Mouse (Mus musculus) heart, embryonic 15.5 days (tissue): Measurements from ENCODE around the gene Dlg2. TPM values are rescaled to one million over a fixed set of nuclear protein-coding genes. Genes with fewer than 3 reads are reported as not detected.

ENCODE experiments used
- ATAC-seq: fragments of 200-750 bp; cut with Nextera tagmentation; replicated peaks from 2 replicates; pipeline ENCODE4 v1.8.0; 2017; ENCODE audit warnings: low read depth, moderate TSS enrichment; ENCODE audit not compliant: insufficient number of reproducible peaks, insufficient read depth, low FRiP score
- H3K27ac ChIP-seq: fragments of 300-500 bp; sonication (generic); 2 replicates; pipeline ENCODE4 v1.5.1; 2015; ENCODE audit warnings: mild to moderate bottlenecking, inconsistent platforms
- H3K27me3 ChIP-seq: fragments of 300-500 bp; sonication (generic); 2 replicates; pipeline ENCODE4 v1.6.1; 2015; ENCODE audit warnings: inconsistent platforms
- H3K36me3 ChIP-seq: fragments of 300-500 bp; sonication (generic); 2 replicates; pipeline ENCODE4 v1.6.1; 2015; ENCODE audit warnings: mild to moderate bottlenecking, inconsistent platforms
- H3K4me1 ChIP-seq: fragments of 300-500 bp; sonication (generic); replicated peaks from 2 replicates; pipeline ENCODE4 v1.6.1; 2015; ENCODE audit warnings: inconsistent platforms
- H3K4me2 ChIP-seq: fragments of 300-500 bp; sonication (generic); 2 replicates; pipeline ENCODE4 v1.6.1; 2015; ENCODE audit warnings: inconsistent platforms, mild to moderate bottlenecking, moderate library complexity
- H3K4me3 ChIP-seq: fragments of 300-500 bp; sonication (generic); 2 replicates; pipeline ENCODE4 v1.5.1; 2015; ENCODE audit warnings: mild to moderate bottlenecking, inconsistent platforms
- H3K9ac ChIP-seq: fragments of 300-500 bp; sonication (generic); 2 replicates; pipeline ENCODE4 v1.6.1; 2015; ENCODE audit warnings: mild to moderate bottlenecking, inconsistent platforms
- H3K9me3 ChIP-seq: fragments of 300-500 bp; sonication (generic); replicated peaks from 2 replicates; pipeline ENCODE4 v1.6.1; 2016; ENCODE audit warnings: inconsistent platforms
- WGBS: fragments of 180-500 bp; shearing (Covaris S2); methylation state at CpG from one replicate; pipeline ENCODE4 v1.1.7; 2015; ENCODE audit warnings: mixed read lengths; 5-methylcytosine and 5-hydroxymethylcytosine counted together
- polyA plus RNA-seq: library from polyadenylated mRNA; unstranded; fragments of >200 nt; fragmentation: Nextera tagmentation; extraction: Ambion mirVana; gene quantifications from 2 replicates; pipeline ENCODE4 v1.2.1, GENCODE M21; 2015

Dlg2 gene
- polyA plus RNA-seq, 1 experiment from 2014 or later = 6.3 TPM

- no peak for ATAC-seq
- H3K9ac ChIP-seq = no peak overlapping the region
- no peak overlapping the region for H3K27ac ChIP-seq
- no peaks in the 10 kb centered on the region for H3K27me3 ChIP-seq
- H3K9me3 ChIP-seq = no peaks in the 10 kb centered on the region
- H3K4me3 ChIP-seq = no peak overlapping the region
- H3K4me2 ChIP-seq = no peak overlapping the region
- H3K36me3 ChIP-seq = no peaks in the 10 kb centered on the region
- 88% methylated on average over 1 of the region's 1 CpGs for WGBS
- no peaks in the 10 kb centered on the region for H3K4me1 ChIP-seq
Observed at GRCm38 (mm10) chr7:92048876-92049275, 1572.4 kb downstream of the Dlg2 start.

DNA sequence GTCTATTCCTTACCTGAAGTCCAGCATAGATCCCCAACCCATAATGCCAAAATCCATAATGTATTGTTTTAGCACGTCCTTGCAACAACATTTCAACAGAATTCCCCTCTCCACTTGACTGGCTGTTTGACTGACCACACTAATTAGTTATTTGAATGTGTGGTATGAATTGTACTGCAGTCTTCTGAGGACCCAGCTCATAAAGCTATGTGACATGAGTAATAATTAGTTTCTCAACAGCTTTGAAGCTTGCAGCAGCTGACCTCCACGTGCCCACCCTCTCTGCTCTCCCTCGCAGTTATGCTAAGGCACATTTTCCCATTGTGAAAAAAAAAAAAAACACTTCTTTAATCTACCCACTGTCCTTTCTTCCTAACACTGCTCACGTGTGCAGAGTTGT lies 1590.4 kb downstream of the Dlg2 start:
- no peaks in the 10 kb centered on the region for H3K36me3 ChIP-seq
- H3K9me3 ChIP-seq = no peaks in the 10 kb centered on the region

DNA sequence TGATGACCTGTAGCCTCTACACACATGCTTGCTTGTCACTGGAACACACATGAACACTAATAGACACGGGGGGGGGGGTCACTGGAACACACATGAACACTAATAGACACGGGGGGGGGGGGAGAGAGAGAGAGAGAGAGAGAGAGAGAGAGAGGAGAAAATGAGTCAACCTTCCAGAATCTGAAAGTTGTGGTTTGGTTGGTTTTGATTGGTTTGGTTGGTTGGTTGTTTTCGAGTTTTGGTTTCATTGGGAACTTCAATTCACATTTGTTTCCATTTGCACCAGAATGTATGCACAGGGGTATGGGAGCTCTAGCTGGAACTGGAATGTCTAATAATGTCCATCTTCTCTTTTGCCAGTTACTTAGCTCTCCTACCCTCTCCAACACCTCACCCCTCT lies 1611.0 kb downstream of the Dlg2 start:
- no peaks in the 10 kb centered on the region for H3K36me3 ChIP-seq
- no peaks in the 10 kb centered on the region for H3K4me1 ChIP-seq
- no peaks in the 10 kb centered on the region for H3K27me3 ChIP-seq
- H3K4me3 ChIP-seq = no peak overlapping the region
- no peak for ATAC-seq
- 40% methylated on average over 3 of the region's 3 CpGs for WGBS
- H3K9me3 ChIP-seq = no peaks in the 10 kb centered on the region
- H3K4me2 ChIP-seq = no peak overlapping the region
- H3K9ac ChIP-seq = no peak overlapping the region
- no peak overlapping the region for H3K27ac ChIP-seq

More for the DNA sequence above, 1590.4 kb downstream of the Dlg2 start:
- Histone ChIP-seq H3K27ac (no peak overlapping the region), H3K4me3 (no peak overlapping the region), H3K9ac (no peak overlapping the region), H3K4me1 (no peaks in the 10 kb centered on the region), H3K27me3 (no peaks in the 10 kb centered on the region), H3K4me2 (no peak overlapping the region)
- no peak for ATAC-seq
- WGBS = 71% methylated on average over 4 of the region's 4 CpGs

- no peak overlapping the region for H3K4me3 ChIP-seq
- H3K4me2 ChIP-seq = no peak overlapping the region
- WGBS = 8% methylated on average over 3 of the region's 3 CpGs
- no peaks in the 10 kb centered on the region for H3K27me3 ChIP-seq
- no peak overlapping the region for H3K27ac ChIP-seq
- no peak overlapping the region for H3K9ac ChIP-seq
- ATAC-seq = no peak
- no peaks in the 10 kb centered on the region for H3K4me1 ChIP-seq
- no peaks in the 10 kb centered on the region for H3K9me3 ChIP-seq
- H3K36me3 ChIP-seq = no peaks in the 10 kb centered on the region
Observed at GRCm38 (mm10) chr7:92093860-92094259, 1617.4 kb downstream of the Dlg2 start.

- no peak overlapping the region for H3K4me2 ChIP-seq
- WGBS = 43% methylated on average over 3 of the region's 3 CpGs
- no peaks in the 10 kb centered on the region for H3K4me1 ChIP-seq
- H3K4me3 ChIP-seq = no peak overlapping the region
- H3K27ac ChIP-seq = no peak overlapping the region
- H3K9me3 ChIP-seq = no peaks in the 10 kb centered on the region
- no peaks in the 10 kb centered on the region for H3K36me3 ChIP-seq
- H3K9ac ChIP-seq = no peak overlapping the region
- H3K27me3 ChIP-seq = no peaks in the 10 kb centered on the region
- ATAC-seq = no peak
Observed at GRCm38 (mm10) chr7:92095198-92095597, 1618.7 kb downstream of the Dlg2 start.

DNA sequence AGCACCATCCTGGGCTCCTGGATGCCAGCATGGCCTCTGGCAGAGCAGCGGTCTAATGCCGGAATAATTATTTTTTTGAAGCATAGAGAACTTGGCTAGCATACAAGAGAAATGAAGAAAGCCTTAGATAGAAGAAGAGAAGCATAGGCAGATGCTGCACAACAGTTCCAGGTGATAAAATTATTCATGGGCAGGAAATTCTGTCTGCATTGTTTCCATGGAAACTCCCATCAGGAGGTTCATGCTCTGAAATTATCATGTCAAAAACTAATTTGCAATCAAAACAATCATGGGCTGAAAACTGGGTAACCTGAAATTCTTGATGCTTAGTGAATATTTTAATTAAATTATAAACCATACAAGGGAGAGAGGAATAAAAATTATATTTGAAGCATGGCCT lies 1624.4 kb downstream of the Dlg2 start:
- no peaks in the 10 kb centered on the region for H3K9me3 ChIP-seq
- H3K36me3 ChIP-seq = no peaks in the 10 kb centered on the region
- no peak overlapping the region for H3K9ac ChIP-seq
- no peak overlapping the region for H3K4me2 ChIP-seq
- ATAC-seq = no peak
- H3K4me1 ChIP-seq = no peaks in the 10 kb centered on the region
- WGBS = 90% methylated on average over 2 of the region's 2 CpGs
- H3K27me3 ChIP-seq = no peaks in the 10 kb centered on the region
- no peak overlapping the region for H3K4me3 ChIP-seq
- H3K27ac ChIP-seq = no peak overlapping the region

GRCm38 (mm10) chr7:92102892-92103543 lies 1626.5 kb downstream of the Dlg2 start:
- Histone ChIP-seq H3K4me1 (no peaks in the 10 kb centered on the region), H3K27ac (no peak overlapping the region), H3K4me3 (no peak overlapping the region), H3K36me3 (no peaks in the 10 kb centered on the region), H3K9me3 (no peaks in the 10 kb centered on the region), H3K27me3 (no peaks in the 10 kb centered on the region), H3K9ac (no peak overlapping the region), H3K4me2 (no peak overlapping the region)
- 19% methylated on average over 4 of the region's 4 CpGs for WGBS
- ATAC-seq = no peak

DNA sequence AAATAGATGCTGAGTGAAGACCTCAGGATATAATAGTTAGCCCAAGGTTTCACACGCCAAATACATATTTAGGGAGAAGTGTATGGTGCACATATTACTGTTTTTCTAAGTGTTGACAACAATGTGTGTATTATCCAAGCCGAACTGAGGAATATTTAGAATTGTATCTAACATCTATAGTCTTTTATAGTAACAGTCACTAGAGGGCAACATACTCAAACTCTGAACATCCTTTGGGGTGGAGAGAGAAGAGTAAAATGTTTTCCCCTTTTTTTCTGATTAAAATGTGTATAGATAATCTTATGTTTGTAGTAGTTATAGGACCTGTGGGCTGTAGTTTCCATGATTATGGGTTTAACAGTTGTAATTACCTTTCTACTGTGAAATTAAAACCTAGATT lies 1629.0 kb downstream of the Dlg2 start:
- no peak overlapping the region for H3K4me3 ChIP-seq
- no peaks in the 10 kb centered on the region for H3K36me3 ChIP-seq
- no peaks in the 10 kb centered on the region; the same call in 1 of the 2 replicates for H3K9me3 ChIP-seq
- H3K27ac ChIP-seq = no peak overlapping the region
- H3K27me3 ChIP-seq = no peaks in the 10 kb centered on the region
- 18% methylated on average over 2 of the region's 2 CpGs for WGBS
- no peak for ATAC-seq
- no peaks in the 10 kb centered on the region for H3K4me1 ChIP-seq
- no peak overlapping the region for H3K9ac ChIP-seq
- H3K4me2 ChIP-seq = no peak overlapping the region

DNA sequence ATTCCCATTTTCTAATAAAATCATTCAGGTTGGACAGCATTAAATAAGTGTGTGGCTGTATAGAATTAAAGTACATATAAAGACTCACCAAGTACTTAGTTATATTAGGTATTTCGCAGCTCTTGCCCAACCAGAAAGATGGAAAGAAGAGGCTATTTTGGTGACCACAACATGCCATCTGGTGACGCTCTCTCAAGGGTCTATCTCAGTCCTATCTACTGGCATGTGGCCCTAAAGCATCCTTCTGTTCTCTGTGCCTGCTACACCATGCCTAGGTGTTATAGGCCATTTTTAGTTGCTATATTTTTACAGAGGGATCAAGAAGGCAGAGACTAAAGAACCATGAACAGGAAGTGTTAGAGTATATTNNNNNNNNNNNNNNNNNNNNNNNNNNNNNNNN lies 1629.5 kb downstream of the Dlg2 start:
- ATAC-seq = no peak
- Histone ChIP-seq H3K9ac (no peak overlapping the region), H3K4me3 (no peak overlapping the region), H3K4me1 (no peaks in the 10 kb centered on the region), H3K9me3 (no peaks in the 10 kb centered on the region; the same call in 1 of the 2 replicates), H3K4me2 (no peak overlapping the region), H3K27ac (peak overlapping the region; percentile 24; the same call in 1 of the 2 replicates), H3K27me3 (no peaks in the 10 kb centered on the region), H3K36me3 (no peaks in the 10 kb centered on the region)
- 64% methylated on average over 2 of the region's 2 CpGs for WGBS

GRCm38 (mm10) chr7:92113065-92113464 lies 1636.6 kb downstream of the Dlg2 start:
- Histone ChIP-seq H3K27ac (no peak overlapping the region), H3K9ac (no peak overlapping the region), H3K4me3 (no peak overlapping the region), H3K36me3 (no peaks in the 10 kb centered on the region), H3K27me3 (no peaks in the 10 kb centered on the region), H3K9me3 (no peaks in the 10 kb centered on the region; the same call in 1 of the 2 replicates), H3K4me2 (no peak overlapping the region), H3K4me1 (peaks cover 2% of the 10 kb centered on the region; the same call in 1 of the 2 replicates)
- WGBS = 86% methylated on average over 4 of the region's 4 CpGs
- no peak for ATAC-seq

- Histone ChIP-seq H3K4me3 (no peak overlapping the region), H3K9ac (no peak overlapping the region), H3K27ac (peak overlapping the region; percentile 32), H3K36me3 (no peaks in the 10 kb centered on the region), H3K9me3 (no peaks in the 10 kb centered on the region), H3K27me3 (no peaks in the 10 kb centered on the region), H3K4me2 (no peak overlapping the region), H3K4me1 (peaks cover 2% of the 10 kb centered on the region; the same call in 1 of the 2 replicates)
- ATAC-seq = no peak
- 44% methylated on average over 5 of the region's 5 CpGs for WGBS
Observed at GRCm38 (mm10) chr7:92115237-92115871, 1638.9 kb downstream of the Dlg2 start.

DNA sequence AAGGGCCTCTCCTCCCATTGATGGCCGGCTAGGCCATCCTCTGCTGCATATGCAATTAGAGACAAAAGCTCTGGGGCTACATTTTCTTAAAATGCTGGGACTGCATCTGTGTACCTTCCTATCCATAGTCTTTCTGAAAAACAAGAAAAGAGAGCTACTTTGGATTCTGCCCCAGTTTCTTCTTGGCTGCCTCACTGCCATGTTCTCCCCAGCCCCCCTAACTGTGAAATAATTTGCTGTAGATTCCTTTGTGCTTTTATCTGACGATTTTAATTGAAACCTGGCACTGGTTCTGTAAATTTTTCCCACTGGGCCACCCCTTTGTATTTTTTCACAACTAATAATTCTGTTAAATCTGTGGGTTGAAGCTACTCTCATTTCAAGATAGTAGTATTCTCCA lies 1646.8 kb downstream of the Dlg2 start:
- H3K9ac ChIP-seq = no peak overlapping the region
- no peaks in the 10 kb centered on the region for H3K27me3 ChIP-seq
- ATAC-seq = no peak
- no peak overlapping the region for H3K4me3 ChIP-seq
- no peak overlapping the region for H3K4me2 ChIP-seq
- no peaks in the 10 kb centered on the region for H3K9me3 ChIP-seq
- no peak overlapping the region for H3K27ac ChIP-seq
- 55% methylated on average over 2 of the region's 2 CpGs for WGBS
- H3K36me3 ChIP-seq = no peaks in the 10 kb centered on the region
- peaks cover 9% of the 10 kb centered on the region for H3K4me1 ChIP-seq
